Mouse (Mus musculus): ENCODE measurements around the gene Cd79b. TPM values are rescaled to one million over a fixed set of nuclear protein-coding genes. Genes with fewer than 3 reads are reported as not detected.

The Cd79b gene
- polyA plus RNA-seq (2015; fragmentation: Nextera tagmentation; extraction: Ambion mirVana) = 42.6 and 63.4 TPM in 2 replicates

DNA sequence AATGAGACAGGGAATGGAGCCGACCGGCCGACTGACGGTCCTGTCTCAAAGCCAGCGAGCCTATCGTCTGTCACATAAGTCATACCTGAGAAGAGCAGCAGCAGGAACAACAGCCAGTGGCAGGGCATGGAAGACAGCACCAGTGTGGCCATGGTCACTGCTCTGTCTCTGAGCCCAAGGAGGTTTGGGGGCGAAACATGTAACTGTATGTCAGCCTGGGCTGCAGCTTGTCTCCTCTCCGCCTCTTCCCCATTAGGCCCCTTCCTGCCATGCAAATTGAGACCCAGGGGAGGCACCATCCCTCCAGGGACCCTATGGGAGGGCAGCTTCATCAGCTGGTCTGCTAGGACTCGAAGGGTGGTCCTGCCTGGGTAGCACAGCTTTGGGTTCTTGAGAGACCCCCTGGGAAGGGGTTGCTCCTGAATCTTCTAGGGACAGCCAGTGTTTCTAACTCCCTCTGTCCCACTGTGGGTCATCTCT is at the start of gene Cd79b:
Gene Cd79b (minus strand): TSS at position 430 of the 480 bp plus-strand sequence.

DNA sequence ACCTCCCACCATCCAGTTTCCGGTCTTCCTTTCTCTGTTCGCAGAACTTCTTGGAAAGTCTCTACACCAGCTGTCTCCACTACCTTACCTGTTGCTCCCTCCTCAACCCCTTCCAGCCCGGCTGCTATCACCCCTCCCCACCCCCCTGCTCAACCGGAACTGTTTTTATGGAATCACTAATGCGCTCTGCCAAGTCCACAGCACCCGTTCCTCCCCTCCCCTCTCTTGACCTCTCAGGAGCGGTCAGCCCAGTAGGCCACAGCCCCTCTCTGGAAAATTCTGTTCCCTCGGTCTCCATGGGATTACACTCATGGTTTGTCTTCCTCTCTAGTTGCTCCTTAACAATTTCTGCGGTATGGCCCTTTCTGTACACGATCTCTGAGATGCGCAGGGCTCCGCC is 38.6 kb upstream of the Cd79b start, which contains the start of gene Scn4a:
Gene Scn4a (minus strand): TSS at position 101 of the 400 bp plus-strand sequence.

DNA sequence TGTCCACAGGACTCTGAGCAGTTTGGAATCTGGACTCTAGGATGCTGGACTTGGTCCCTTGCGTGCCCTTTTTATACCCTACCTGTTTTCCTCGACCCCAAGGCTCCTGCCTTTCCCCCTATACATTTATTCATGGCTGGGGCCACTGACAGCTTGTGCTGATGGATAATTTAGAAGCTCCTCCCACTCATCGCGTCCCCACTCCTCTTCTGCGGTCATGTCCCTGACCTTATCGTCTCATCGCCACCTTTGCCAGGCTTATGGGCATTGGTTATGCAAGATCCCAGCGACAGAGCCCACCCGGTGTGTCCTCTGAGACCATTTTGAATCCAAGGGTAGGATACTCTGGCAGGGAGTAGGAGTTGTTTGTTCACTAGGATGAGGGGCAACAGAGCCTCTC is 12.8 kb downstream of the Cd79b start, which contains the start of gene Gh:
Gene Gh (minus strand): TSS at position 101 of the 400 bp plus-strand sequence.

DNA sequence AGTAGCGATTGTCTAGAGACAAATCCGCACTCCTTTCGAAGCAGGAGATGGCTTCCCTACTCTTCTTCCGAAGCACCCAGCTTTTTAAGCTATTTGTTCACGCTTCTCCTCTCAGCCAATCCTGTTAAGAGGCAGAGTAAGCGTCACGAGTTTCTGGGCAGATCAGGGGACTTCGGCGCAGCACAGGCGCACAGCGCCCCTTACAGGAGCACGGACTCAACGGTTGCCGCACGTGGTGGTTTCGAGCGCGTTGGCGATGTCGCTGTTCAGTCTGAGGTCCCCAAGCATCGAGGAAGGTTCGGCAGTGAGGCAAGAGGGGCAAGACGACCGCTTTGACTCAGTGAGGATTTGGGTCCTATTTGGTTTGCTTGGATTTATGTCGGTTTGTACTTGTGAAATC is 38.1 kb downstream of the Cd79b start, which contains the start of gene Tcam1:
Gene Tcam1 (plus strand): TSS at position 219 of the 400 bp plus-strand sequence.

DNA sequence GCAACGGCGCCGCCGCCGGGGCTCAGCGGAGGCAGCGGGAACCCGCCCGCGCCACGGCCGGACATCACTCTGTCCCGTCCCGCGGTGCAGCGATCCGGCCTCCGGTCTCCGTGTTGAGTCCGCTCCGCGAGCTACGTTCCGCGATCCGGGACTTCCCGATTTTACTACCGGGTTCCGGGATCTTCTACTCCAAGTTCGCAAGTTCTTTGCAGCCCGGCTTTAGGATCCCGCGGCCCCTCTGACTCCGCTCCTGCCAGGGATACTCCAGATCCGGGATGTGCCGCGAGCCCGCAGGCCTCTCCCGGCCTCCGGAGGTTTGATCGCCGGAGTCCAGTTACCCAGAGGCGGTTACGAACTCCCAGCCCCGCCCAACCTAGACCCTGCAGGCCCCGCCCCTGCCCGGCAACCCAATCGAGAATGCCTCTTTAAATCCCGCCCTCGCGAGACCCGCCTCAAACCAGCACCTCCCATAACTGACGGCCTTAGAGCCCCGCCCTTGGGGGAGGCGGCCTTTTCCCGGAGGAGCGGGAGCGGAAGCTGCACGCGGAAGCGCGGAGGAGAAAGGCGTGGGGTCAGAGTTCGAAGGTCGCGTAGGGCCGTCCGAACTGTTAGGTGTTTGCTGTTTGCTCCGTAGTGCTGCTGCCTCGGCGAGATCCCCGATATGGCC is 41.8 kb downstream of the Cd79b start, which contains the start of gene Smarcd2:
Gene Smarcd2 (minus strand): TSS at position 329 of the 667 bp plus-strand sequence.

Other genes starting within 250 kb of the Cd79b start
- 6.4 and 7.5 TPM in 2 replicates for gene Taco1, start 248.7 kb downstream of the Cd79b start, polyA plus RNA-seq (2015; fragmentation: Nextera tagmentation; extraction: Ambion mirVana)
- gene Map3k3, start 230.1 kb downstream of the Cd79b start, polyA plus RNA-seq (2015; fragmentation: Nextera tagmentation; extraction: Ambion mirVana) = 11.3 and 14.6 TPM in 2 replicates
- gene Gm10840, start 153.9 kb downstream of the Cd79b start, polyA plus RNA-seq (2015; fragmentation: Nextera tagmentation; extraction: Ambion mirVana) = not detected in 2 replicates
- gene Limd2, start 153.9 kb downstream of the Cd79b start, polyA plus RNA-seq (2015; fragmentation: Nextera tagmentation; extraction: Ambion mirVana) = 126 and 170 TPM in 2 replicates
- 11.9 and 12.1 TPM in 2 replicates for gene Strada, start 112.6 kb downstream of the Cd79b start, polyA plus RNA-seq (2015; fragmentation: Nextera tagmentation; extraction: Ambion mirVana)
- 31.4 and 35.1 TPM in 2 replicates for gene Ccdc47, start 98.4 kb downstream of the Cd79b start, polyA plus RNA-seq (2015; fragmentation: Nextera tagmentation; extraction: Ambion mirVana)
- gene Ddx42, start 97.8 kb downstream of the Cd79b start, polyA plus RNA-seq (2015; fragmentation: Nextera tagmentation; extraction: Ambion mirVana) = 30.3 and 33.3 TPM in 2 replicates
- gene Ftsj3, start 58.7 kb downstream of the Cd79b start, polyA plus RNA-seq (2015; fragmentation: Nextera tagmentation; extraction: Ambion mirVana) = 40.4 and 41.2 TPM in 2 replicates
- gene Psmc5, start 58.6 kb downstream of the Cd79b start, polyA plus RNA-seq (2015; fragmentation: Nextera tagmentation; extraction: Ambion mirVana) = 138 and 153 TPM in 2 replicates
- 35.5 and 38.8 TPM in 2 replicates for gene Smarcd2, start 41.8 kb downstream of the Cd79b start, polyA plus RNA-seq (2015; fragmentation: Nextera tagmentation; extraction: Ambion mirVana)
- 0.12 and 0.13 TPM in 2 replicates for gene Tcam1, start 38.1 kb downstream of the Cd79b start, polyA plus RNA-seq (2015; fragmentation: Nextera tagmentation; extraction: Ambion mirVana)
- 0.34 and 0.46 TPM in 2 replicates for gene Gh, start 12.9 kb downstream of the Cd79b start, polyA plus RNA-seq (2015; fragmentation: Nextera tagmentation; extraction: Ambion mirVana)
- gene Scn4a, start 38.5 kb upstream of the Cd79b start, polyA plus RNA-seq (2015; fragmentation: Nextera tagmentation; extraction: Ambion mirVana) = 0.06 and 0.10 TPM in 2 replicates
- gene Prr29, start 50.7 kb upstream of the Cd79b start, polyA plus RNA-seq (2015; fragmentation: Nextera tagmentation; extraction: Ambion mirVana) = 0.17 and 0.32 TPM in 2 replicates
- 29.4 and 40.7 TPM in 2 replicates for gene Icam2, start 73.3 kb upstream of the Cd79b start, polyA plus RNA-seq (2015; fragmentation: Nextera tagmentation; extraction: Ambion mirVana)
- 3.5 and 5.5 TPM in 2 replicates for gene Ern1, start 173.1 kb upstream of the Cd79b start, polyA plus RNA-seq (2015; fragmentation: Nextera tagmentation; extraction: Ambion mirVana)

Measured in spleen, postnatal 0 days (tissue).